Mouse (Mus musculus): Measurements from ENCODE around the gene Scfd2.

GRCm38 (mm10) chr5:74222626-74223025 is 308.9 kb downstream of the Scfd2 start:
- no peak for TF ChIP-seq CTCF (IDR thresholded peaks at IDR 0.05; ENCODE audit: extremely low read depth, insufficient read length, insufficient replicate concordance, low read depth, low read length)
- no peak for TF ChIP-seq POLR2A (IDR thresholded peaks at IDR 0.05; ENCODE audit: low read depth, low read length)

All from small intestine, adult 2 months (tissue).